Mouse (Mus musculus) hindbrain, embryonic 15.5 days (tissue): ENCODE results near the gene Msrb3. TPM values are rescaled to one million over a fixed set of nuclear protein-coding genes. Genes with fewer than 3 reads are reported as not detected.
A peak's percentile ranks its signal among the peaks of the same experiment; 100 is the strongest.

Experiments used
- ATAC-seq: fragments of 200-750 bp; cut with Nextera tagmentation; 2 replicates; pipeline ENCODE4 v1.8.0; 2017; ENCODE audit warnings: low read depth, moderate number of reproducible peaks, moderate TSS enrichment; ENCODE audit not compliant: low FRiP score
- H3K27ac ChIP-seq: fragments of 300-500 bp; sonication (generic); replicated peaks from 2 replicates; pipeline ENCODE4 v1.5.1; 2015; ENCODE audit warnings: mild to moderate bottlenecking, inconsistent platforms
- H3K27me3 ChIP-seq: fragments of 300-500 bp; sonication (generic); 2 replicates; pipeline ENCODE4 v1.6.1; 2015; ENCODE audit warnings: control low read depth, inconsistent platforms
- H3K36me3 ChIP-seq: fragments of 300-500 bp; sonication (generic); 2 replicates; pipeline ENCODE4 v1.6.1; 2015; ENCODE audit warnings: control low read depth, inconsistent platforms
- H3K4me1 ChIP-seq: fragments of 300-500 bp; sonication (generic); replicated peaks from 2 replicates; pipeline ENCODE4 v1.6.1; 2015; ENCODE audit warnings: control low read depth, inconsistent platforms
- H3K4me2 ChIP-seq: fragments of 300-500 bp; sonication (generic); 2 replicates; pipeline ENCODE4 v1.6.1; 2015; ENCODE audit warnings: moderate library complexity, mild to moderate bottlenecking, inconsistent platforms
- H3K4me3 ChIP-seq: fragments of 300-500 bp; sonication (generic); 2 replicates; pipeline ENCODE4 v1.5.1; 2015; ENCODE audit warnings: mild to moderate bottlenecking, inconsistent platforms
- H3K9ac ChIP-seq: fragments of 300-500 bp; sonication (generic); 2 replicates; pipeline ENCODE4 v1.6.1; 2015; ENCODE audit warnings: inconsistent platforms
- H3K9me3 ChIP-seq: fragments of 300-500 bp; sonication (generic); 2 replicates; pipeline ENCODE4 v1.6.1; 2016; ENCODE audit warnings: control low read depth, inconsistent platforms
- WGBS: fragments of 180-500 bp; shearing (Covaris S2); methylation state at CpG from one replicate; pipeline ENCODE4 v1.1.7; 2015; 5-methylcytosine and 5-hydroxymethylcytosine counted together
- polyA plus RNA-seq: library from polyadenylated mRNA; unstranded; fragments of >200 nt; fragmentation: Nextera tagmentation; extraction: Ambion mirVana; gene quantifications from 2 replicates; pipeline ENCODE4 v1.2.1, GENCODE M21; 2015

The Msrb3 gene
- polyA plus RNA-seq, 1 experiment from 2014 or later, result 1.5 TPM

- no peak overlapping the region for H3K4me3 ChIP-seq
- 61% methylated on average over 20 of the region's 20 CpGs for WGBS
Measured at GRCm38 (mm10) chr10:120821491-120822358, 77.2 kb downstream of the Msrb3 start.

DNA sequence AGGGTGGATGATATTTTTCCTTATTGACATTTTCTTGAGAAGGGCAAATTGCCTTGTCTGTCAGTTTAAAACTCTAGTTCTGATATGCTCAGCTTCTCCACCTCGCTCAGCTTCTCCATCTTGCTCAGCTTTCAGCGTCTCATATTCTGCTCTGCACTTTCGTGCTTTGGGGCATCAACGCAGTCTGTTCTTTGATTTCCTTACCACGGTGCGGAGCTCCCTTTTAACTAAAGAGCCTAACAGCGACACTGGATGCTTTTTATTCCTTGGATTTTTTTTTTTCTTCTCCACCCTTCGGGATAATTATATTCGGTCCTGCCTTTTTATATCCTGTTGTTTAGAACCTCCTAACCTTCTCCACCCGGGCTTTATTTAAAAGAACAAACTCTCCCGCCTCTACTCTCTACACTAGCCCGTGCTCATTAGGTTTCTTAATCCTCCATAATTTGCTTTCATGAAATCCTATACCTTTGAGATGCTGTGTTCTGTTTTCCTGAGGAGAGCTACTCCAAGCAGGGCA lies 78.1 kb downstream of the Msrb3 start:
- no peaks in the 10 kb centered on the region for H3K27me3 ChIP-seq
- H3K36me3 ChIP-seq, result no peaks in the 10 kb centered on the region
- 60% methylated on average over 12 of the region's 12 CpGs for WGBS
- no peak overlapping the region for H3K4me2 ChIP-seq
- H3K9ac ChIP-seq, result no peak overlapping the region
- ATAC-seq, result no peak
- no peaks in the 10 kb centered on the region for H3K9me3 ChIP-seq
- no peak overlapping the region for H3K27ac ChIP-seq
- H3K4me1 ChIP-seq, result peaks cover 5% of the 10 kb centered on the region
- no peak overlapping the region for H3K4me3 ChIP-seq

More at GRCm38 (mm10) chr10:120821491-120822358, 77.2 kb downstream of the Msrb3 start:
- peaks cover 5% of the 10 kb centered on the region for H3K4me1 ChIP-seq
- no peak for ATAC-seq
- H3K9ac ChIP-seq, result no peak overlapping the region
- no peak overlapping the region for H3K27ac ChIP-seq
- H3K27me3 ChIP-seq, result no peaks in the 10 kb centered on the region
- no peaks in the 10 kb centered on the region for H3K36me3 ChIP-seq
- H3K4me2 ChIP-seq, result no peak overlapping the region
- no peaks in the 10 kb centered on the region for H3K9me3 ChIP-seq

DNA sequence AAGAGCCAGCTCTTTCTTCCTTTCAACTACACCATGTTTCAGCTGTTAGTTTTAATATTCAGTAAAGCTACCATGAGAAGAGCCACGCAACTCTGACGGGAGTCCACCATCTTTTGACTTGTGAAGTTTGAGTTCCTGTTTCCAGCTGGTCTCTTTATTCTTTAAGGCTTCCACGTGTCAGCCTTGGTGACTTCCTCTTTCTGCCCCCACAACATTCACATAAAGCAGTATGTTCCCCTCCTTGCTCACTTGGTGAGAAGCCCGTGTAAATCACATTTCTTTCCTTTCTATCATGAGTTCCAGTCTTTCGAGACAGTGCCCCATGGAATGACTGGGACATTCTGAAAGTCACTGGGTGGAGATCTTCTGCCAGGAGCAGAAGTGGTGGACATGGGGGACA lies 83.6 kb downstream of the Msrb3 start:
- no peak overlapping the region for H3K4me3 ChIP-seq
- H3K4me2 ChIP-seq, result no peak overlapping the region
- H3K4me1 ChIP-seq, result peaks cover 4% of the 10 kb centered on the region; the same call in 1 of the 2 replicates
- H3K9me3 ChIP-seq, result no peaks in the 10 kb centered on the region
- no peaks in the 10 kb centered on the region for H3K27me3 ChIP-seq
- WGBS, result 86% methylated on average over 5 of the region's 5 CpGs
- no peak overlapping the region for H3K9ac ChIP-seq
- ATAC-seq, result no peak
- H3K36me3 ChIP-seq, result no peaks in the 10 kb centered on the region
- no peak overlapping the region for H3K27ac ChIP-seq

GRCm38 (mm10) chr10:120811796-120812443 lies 87.0 kb downstream of the Msrb3 start:
- peaks cover 10% of the 10 kb centered on the region; the same call in 1 of the 2 replicates for H3K4me1 ChIP-seq
- H3K27ac ChIP-seq, result no peak overlapping the region
- WGBS, result 76% methylated on average over 24 of the region's 24 CpGs
- no peaks in the 10 kb centered on the region for H3K9me3 ChIP-seq
- no peak for ATAC-seq
- H3K4me3 ChIP-seq, result no peak overlapping the region
- no peak overlapping the region for H3K4me2 ChIP-seq
- no peaks in the 10 kb centered on the region for H3K36me3 ChIP-seq
- H3K9ac ChIP-seq, result no peak overlapping the region
- no peaks in the 10 kb centered on the region for H3K27me3 ChIP-seq

DNA sequence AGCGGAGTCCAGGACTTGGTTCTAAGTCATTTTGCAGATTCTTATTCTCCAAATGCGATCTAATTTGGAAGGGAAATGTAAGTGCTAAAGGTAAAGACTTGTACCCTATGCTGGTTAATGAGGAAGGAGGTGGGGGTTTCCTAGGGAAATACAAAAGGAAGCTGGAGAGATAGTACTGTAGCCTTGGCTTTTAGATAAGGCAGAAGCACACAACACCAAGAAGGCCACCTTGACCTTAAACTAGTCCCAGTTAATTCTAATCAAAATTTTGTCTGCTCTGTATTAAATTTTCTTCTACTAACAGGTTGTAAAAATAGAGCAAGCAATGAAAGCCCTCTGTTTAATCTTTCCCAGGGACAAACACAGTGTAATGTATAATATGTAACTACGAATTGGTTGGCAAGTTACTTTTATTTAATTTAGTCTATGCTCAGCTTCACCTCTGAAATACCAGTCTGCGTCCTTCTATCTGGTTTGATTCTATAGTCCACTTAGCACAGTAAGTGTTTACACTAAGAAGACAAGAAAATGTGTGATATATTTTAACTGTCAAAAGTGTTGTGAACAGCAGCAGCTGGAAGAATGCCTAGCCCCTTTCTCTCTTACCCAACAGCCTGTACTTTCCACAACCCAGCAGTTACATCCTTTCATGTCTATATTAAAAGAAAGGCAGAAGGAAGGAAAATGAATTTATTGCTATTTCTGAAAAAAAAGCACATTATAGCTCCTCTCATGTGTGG lies 87.9 kb downstream of the Msrb3 start:
- Histone ChIP-seq H3K9me3 (no peaks in the 10 kb centered on the region), H3K4me3 (no peak overlapping the region), H3K36me3 (no peaks in the 10 kb centered on the region), H3K4me1 (peaks cover 10% of the 10 kb centered on the region; the same call in 1 of the 2 replicates), H3K27me3 (no peaks in the 10 kb centered on the region), H3K9ac (no peak overlapping the region), H3K4me2 (no peak overlapping the region), H3K27ac (no peak overlapping the region)
- WGBS, result 84% methylated on average over 4 of the region's 4 CpGs
- no peak for ATAC-seq

GRCm38 (mm10) chr10:120810053-120810696 lies 88.7 kb downstream of the Msrb3 start:
- ATAC-seq, result no peak
- WGBS, result 47% methylated on average over 14 of the region's 14 CpGs
- Histone ChIP-seq H3K27ac (0 out of 2 replicates have a peak overlapping the region, but pooled peaks have one; percentile 14), H3K9me3 (no peaks in the 10 kb centered on the region), H3K36me3 (no peaks in the 10 kb centered on the region), H3K4me1 (peaks cover 10% of the 10 kb centered on the region; the same call in 1 of the 2 replicates), H3K9ac (no peak overlapping the region), H3K4me2 (no peak overlapping the region), H3K4me3 (no peak overlapping the region), H3K27me3 (no peaks in the 10 kb centered on the region)

- ATAC-seq, result no peak
- no peak overlapping the region for H3K4me3 ChIP-seq
- no peaks in the 10 kb centered on the region for H3K27me3 ChIP-seq
- H3K4me1 ChIP-seq, result peaks cover 10% of the 10 kb centered on the region; the same call in 1 of the 2 replicates
- no peak overlapping the region for H3K27ac ChIP-seq
- no peaks in the 10 kb centered on the region for H3K9me3 ChIP-seq
- no peak overlapping the region for H3K9ac ChIP-seq
- no peaks in the 10 kb centered on the region for H3K36me3 ChIP-seq
- H3K4me2 ChIP-seq, result no peak overlapping the region
- 97% methylated on average over 4 of the region's 4 CpGs for WGBS
Measured at GRCm38 (mm10) chr10:120808167-120808566, 90.7 kb downstream of the Msrb3 start.

- H3K27me3 ChIP-seq, result no peaks in the 10 kb centered on the region
- H3K36me3 ChIP-seq, result no peaks in the 10 kb centered on the region
- no peaks in the 10 kb centered on the region for H3K9me3 ChIP-seq
- ATAC-seq, result no peak
- no peak overlapping the region for H3K27ac ChIP-seq
- WGBS, result 27% methylated on average over 6 of the region's 6 CpGs
- H3K4me3 ChIP-seq, result no peak overlapping the region
- H3K4me2 ChIP-seq, result peak overlapping the region; percentile 33
- 0 out of 2 replicates have a peak, but pooled peaks cover 10% of the 10 kb centered on the region for H3K4me1 ChIP-seq
- H3K9ac ChIP-seq, result no peak overlapping the region
Measured at GRCm38 (mm10) chr10:120801127-120801526, 97.8 kb downstream of the Msrb3 start.

DNA sequence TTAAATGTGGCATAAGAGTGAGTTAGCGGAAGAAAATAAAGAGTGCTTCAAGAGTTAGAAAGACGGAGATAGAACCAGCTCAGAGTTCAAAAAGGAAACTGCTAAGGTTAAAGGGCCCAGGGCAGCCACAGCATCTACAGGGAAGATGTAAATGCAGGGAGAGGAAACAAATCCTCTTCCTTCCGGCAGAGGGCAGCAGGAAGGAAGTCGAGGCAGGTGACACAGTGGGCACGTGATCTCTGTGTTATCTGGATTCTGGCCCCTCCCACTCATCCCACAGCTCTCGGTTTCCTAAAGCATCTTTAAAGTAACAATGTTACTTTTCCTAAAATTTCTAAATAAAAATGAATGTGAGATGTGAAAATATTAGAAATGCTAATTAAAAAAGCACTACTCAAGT lies 99.4 kb downstream of the Msrb3 start:
- ATAC-seq, result no peak
- Histone ChIP-seq H3K9ac (no peak overlapping the region), H3K4me1 (0 out of 2 replicates have a peak, but pooled peaks cover 10% of the 10 kb centered on the region), H3K9me3 (no peaks in the 10 kb centered on the region), H3K4me3 (no peak overlapping the region), H3K36me3 (no peaks in the 10 kb centered on the region), H3K4me2 (no peak overlapping the region), H3K27me3 (no peaks in the 10 kb centered on the region), H3K27ac (no peak overlapping the region)
- 83% methylated on average over 6 of the region's 6 CpGs for WGBS

DNA sequence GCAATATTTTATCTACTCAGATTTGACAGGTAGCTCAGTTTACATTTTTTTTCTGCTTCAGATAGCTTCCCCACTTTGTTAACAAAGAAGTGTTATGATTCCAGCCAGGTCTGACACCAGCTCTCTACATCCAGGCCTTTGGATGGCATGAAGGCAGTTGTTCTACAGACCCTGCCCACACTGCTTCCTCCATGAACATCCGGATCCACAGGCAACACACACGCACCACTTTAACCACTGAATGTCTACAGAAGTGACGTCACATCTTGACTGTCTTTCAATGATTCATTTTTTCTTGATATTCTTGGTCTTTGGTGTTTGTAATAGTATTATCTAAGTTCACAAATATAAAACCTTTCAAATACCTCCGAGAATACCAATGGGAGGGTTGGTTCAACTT lies 102.2 kb downstream of the Msrb3 start:
- no peaks in the 10 kb centered on the region for H3K36me3 ChIP-seq
- ATAC-seq, result no peak
- H3K4me2 ChIP-seq, result no peak overlapping the region

DNA sequence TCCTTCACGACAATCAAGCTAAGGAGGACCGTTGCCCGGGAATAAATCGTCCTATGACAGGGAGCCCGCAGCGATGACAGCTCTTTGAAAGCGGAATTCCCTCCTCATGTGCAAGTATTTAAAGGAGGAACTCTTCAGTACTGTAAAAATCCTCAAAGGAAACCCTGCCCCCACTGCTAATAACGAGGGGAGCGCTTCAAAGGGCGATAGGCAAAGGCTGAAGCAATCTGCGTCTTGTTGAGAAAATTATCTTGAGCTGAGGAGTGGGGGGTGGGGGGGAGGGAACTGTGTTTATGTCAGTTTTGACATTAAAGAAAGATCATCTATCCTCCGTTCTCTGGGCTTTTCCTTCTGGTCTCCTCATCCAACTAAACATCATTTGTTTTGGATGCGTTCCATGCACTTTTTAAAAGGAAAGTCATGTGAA lies 104.5 kb downstream of the Msrb3 start:
- 32% methylated on average over 13 of the region's 13 CpGs for WGBS
- H3K4me2 ChIP-seq, result no peak overlapping the region
- 0 out of 2 replicates have a peak, but pooled peaks cover 3% of the 10 kb centered on the region for H3K4me1 ChIP-seq
- H3K9me3 ChIP-seq, result no peaks in the 10 kb centered on the region
- no peak overlapping the region for H3K27ac ChIP-seq
- no peaks in the 10 kb centered on the region for H3K36me3 ChIP-seq
- no peaks in the 10 kb centered on the region for H3K27me3 ChIP-seq
- no peak overlapping the region for H3K9ac ChIP-seq
- ATAC-seq, result no peak
- no peak overlapping the region for H3K4me3 ChIP-seq

More for the DNA sequence above, 102.2 kb downstream of the Msrb3 start:
- no peak overlapping the region for H3K4me3 ChIP-seq
- no peak overlapping the region for H3K9ac ChIP-seq
- 0 out of 2 replicates have a peak, but pooled peaks cover 10% of the 10 kb centered on the region for H3K4me1 ChIP-seq
- 92% methylated on average over 4 of the region's 4 CpGs for WGBS
- H3K27me3 ChIP-seq, result no peaks in the 10 kb centered on the region
- no peak overlapping the region for H3K27ac ChIP-seq
- no peaks in the 10 kb centered on the region for H3K9me3 ChIP-seq
